ENCODE assay signal across 8 mouse cellular contexts in the genomic region with DNA sequence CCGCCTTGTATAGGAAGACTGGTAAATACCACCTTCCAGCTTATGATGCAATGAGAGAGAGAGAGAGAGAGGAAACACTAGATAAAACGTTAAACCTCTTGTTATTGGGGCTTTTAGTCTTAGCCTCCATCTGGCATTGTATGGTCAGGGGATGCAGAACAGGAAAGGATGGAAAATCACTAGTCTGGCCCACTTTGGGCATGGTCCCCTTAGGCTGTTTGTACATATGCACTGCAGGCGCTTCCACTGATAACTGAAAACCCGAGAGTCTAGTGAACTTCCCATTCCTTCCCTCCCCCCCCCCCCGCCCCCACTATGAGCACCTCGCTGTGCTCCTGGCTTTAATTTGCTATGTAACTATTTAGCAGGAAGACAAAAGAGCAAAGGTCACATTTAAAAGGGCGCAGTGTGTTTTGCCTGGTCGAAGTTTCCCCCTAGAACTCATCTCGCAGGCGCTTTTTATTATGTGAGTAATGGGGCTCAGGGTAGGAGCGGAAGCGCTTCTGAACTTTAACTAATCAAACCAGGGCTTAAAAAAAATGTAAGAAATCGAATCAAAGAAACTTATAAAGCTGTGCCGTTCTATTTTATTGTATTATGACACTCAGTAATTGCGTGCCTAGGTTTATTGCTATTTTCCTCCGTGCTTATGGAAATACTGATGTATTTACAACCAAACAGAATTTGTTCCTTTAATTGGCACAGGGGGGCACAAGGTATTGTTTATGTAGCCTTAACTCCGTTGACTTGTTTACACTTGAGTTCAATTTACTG. TPM values are rescaled to one million over a fixed set of nuclear protein-coding genes. Genes with fewer than 3 reads are reported as not detected.
DNase-seq lines count a peak whose midpoint lies in the region; ATAC-seq lines count a peak whose summit lies in the region.

No protein-coding gene starts in this region.

- intact Hi-C loops in heart, postnatal 14 days (cut with DNase I): no loop called here

- H3K27ac ChIP-seq in heart, embryonic 11.5 days (ENCODE audit: low read depth, low read length): peak overlapping the region; percentile 66
- peak overlapping the region; percentile 90 for H3K27ac ChIP-seq in embryonic facial prominence, embryonic 10.5 days (replicated peaks)
- no peak overlapping the region for H3K27ac ChIP-seq in midbrain, embryonic 14.5 days (replicated peaks; ENCODE audit: low read depth, low read length)

- DNase-seq in heart, postnatal 14 days: no peak
- peak; percentile 83 for DNase-seq in embryonic facial prominence, embryonic 10.5 days (ENCODE audit: low spot score)
- DNase-seq in hindlimb bud, embryonic 11.5 days (ENCODE audit: extremely low spot score, low read depth, low spot score): peak; percentile 92
- DNase-seq in midbrain, embryonic 14.5 days: peak; percentile 42
- no peak for DNase-seq in MN1 (ENCODE audit: low spot score)
- DNase-seq in gastrocnemius, postnatal 25 days: no peak
- DNase-seq in ovary, adult 18-20 months (ENCODE audit: low spot score): no peak

- 0 out of 2 replicates have a peak overlapping the region, but pooled peaks have one; percentile 10 for H3K9ac ChIP-seq in heart, embryonic 11.5 days (ENCODE audit: low read depth, low read length)
- H3K9ac ChIP-seq in midbrain, embryonic 14.5 days (replicated peaks; ENCODE audit: low read length): no peak overlapping the region

- no peaks in the 10 kb centered on the region for H3K9me3 ChIP-seq in heart, embryonic 11.5 days (replicated peaks; ENCODE audit: control insufficient read depth, low read length)
- no peaks in the 10 kb centered on the region for H3K9me3 ChIP-seq in embryonic facial prominence, embryonic 10.5 days
- no peaks in the 10 kb centered on the region for H3K9me3 ChIP-seq in midbrain, embryonic 14.5 days (ENCODE audit: control insufficient read depth, low read length)

- H3K4me2 ChIP-seq in heart, embryonic 11.5 days: peak overlapping the region; percentile 43
- H3K4me2 ChIP-seq in midbrain, embryonic 14.5 days (ENCODE audit: low read length): peak overlapping the region; percentile 44

- H3K27me3 ChIP-seq in heart, embryonic 11.5 days (ENCODE audit: control insufficient read depth, insufficient read depth, low read length): no peaks in the 10 kb centered on the region
- no peaks in the 10 kb centered on the region for H3K27me3 ChIP-seq in embryonic facial prominence, embryonic 10.5 days (replicated peaks; ENCODE audit: low read depth, poor library complexity, severe bottlenecking)
- no peaks in the 10 kb centered on the region for H3K27me3 ChIP-seq in midbrain, embryonic 14.5 days (ENCODE audit: control insufficient read depth, insufficient read depth, low read length)

- H3K4me1 ChIP-seq in heart, embryonic 11.5 days (ENCODE audit: control insufficient read depth, insufficient read depth, low read length): no peaks in the 10 kb centered on the region; the same call in 1 of the 2 replicates
- peaks cover 39% of the 10 kb centered on the region for H3K4me1 ChIP-seq in embryonic facial prominence, embryonic 10.5 days
- peaks cover 7% of the 10 kb centered on the region; the same call in 1 of the 2 replicates for H3K4me1 ChIP-seq in midbrain, embryonic 14.5 days (ENCODE audit: control insufficient read depth, insufficient read depth, low read length)

- 24% methylated on average over 17 of the region's 17 CpGs for WGBS in heart, embryonic 11.5 days (ENCODE audit: insufficient replicate concordance)
- 5% methylated on average over 17 of the region's 17 CpGs for WGBS in embryonic facial prominence, embryonic 10.5 days
- WGBS in midbrain, embryonic 14.5 days: 24% methylated on average over 17 of the region's 17 CpGs

- no peak for ATAC-seq in heart, embryonic 11.5 days (replicated peaks; ENCODE audit: insufficient number of reproducible peaks, low FRiP score, low TSS enrichment)
- no peak for ATAC-seq in midbrain, embryonic 14.5 days (ENCODE audit: low FRiP score, low TSS enrichment)

- peak overlapping the region; percentile 12; the same call in 1 of the 2 replicates for H3K4me3 ChIP-seq in heart, embryonic 11.5 days (ENCODE audit: low read depth, low read length)
- H3K4me3 ChIP-seq in embryonic facial prominence, embryonic 10.5 days: peak overlapping the region; percentile 46
- no peak overlapping the region for H3K4me3 ChIP-seq in midbrain, embryonic 14.5 days (replicated peaks; ENCODE audit: low read depth, low read length)

- no peaks in the 10 kb centered on the region for H3K36me3 ChIP-seq in heart, embryonic 11.5 days (ENCODE audit: control insufficient read depth, insufficient read depth, low read length)
- peaks cover 5% of the 10 kb centered on the region for H3K36me3 ChIP-seq in embryonic facial prominence, embryonic 10.5 days (replicated peaks)
- no peaks in the 10 kb centered on the region for H3K36me3 ChIP-seq in midbrain, embryonic 14.5 days (ENCODE audit: control insufficient read depth, insufficient read depth, low read length)

RNA-seq across cellular contexts. Expression of a gene that starts 40.1 kb away (rescaled TPM):
- polyA plus RNA-seq in heart, embryonic 11.5 days (2014; fragmentation: Nextera tagmentation; extraction: Ambion mirVana): 5.6 and 6.4 TPM in 2 replicates
- 10 to 100 TPM; 15.9 to 20.2 TPM for total RNA-seq in heart, postnatal 14 days (2021)
- 34.4 and 39.3 TPM in 2 replicates for polyA plus RNA-seq in embryonic facial prominence, embryonic 10.5 days (2016; fragmentation: Nextera tagmentation; extraction: Ambion mirVana)
- 0.46 and 4.9 TPM in 2 replicates for polyA plus RNA-seq in midbrain, embryonic 14.5 days (2014; fragmentation: Nextera tagmentation; extraction: Ambion mirVana)
- total RNA-seq in gastrocnemius, postnatal 25 days (2021): 10 to 100 TPM; 16.8 to 22.7 TPM

Comparison
In these comparisons a context has a peak if more than half of its experiments do, and no peak if none do; other contexts are left out.
1. DNase-seq: peak in embryonic facial prominence, embryonic 10.5 days (single experiment), hindlimb bud, embryonic 11.5 days (single experiment) and midbrain, embryonic 14.5 days (single experiment); none in heart, postnatal 14 days (0 of 2), MN1 (single experiment), gastrocnemius, postnatal 25 days (single experiment) and ovary, adult 18-20 months (single experiment).